Mouse (Mus musculus): ENCODE data around the gene Slc6a6. TPM values are rescaled to one million over a fixed set of nuclear protein-coding genes. Genes with fewer than 3 reads are reported as not detected.

The Slc6a6 gene
- polyA plus RNA-seq, 1 experiment = 277 TPM

DNA sequence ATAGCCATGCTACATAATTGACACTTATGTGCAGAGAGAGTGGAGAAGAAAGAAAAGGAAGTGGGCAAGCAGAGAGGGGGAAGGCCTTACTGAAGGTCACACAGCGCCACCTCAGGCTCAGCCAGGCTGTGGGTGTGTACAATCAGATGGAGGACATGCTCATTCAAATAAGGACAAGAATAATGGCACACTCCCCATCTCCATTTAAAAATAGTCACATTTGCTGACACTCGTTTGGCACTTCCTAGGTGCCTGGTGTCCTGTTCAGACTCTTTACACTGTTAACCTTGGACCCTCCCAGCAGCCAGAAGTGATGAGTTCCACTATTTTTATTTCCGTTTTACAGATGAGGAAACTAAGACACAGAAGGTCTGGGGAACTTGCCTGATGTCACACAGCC, 732 bp upstream of the Slc6a6 start:
- Histone ChIP-seq H3K36me3 (ENCODE audit: control insufficient read depth, insufficient read depth, low read length) (no peaks in the 10 kb centered on the region), H3K4me3 (ENCODE audit: insufficient read depth, low read depth, low read length) (no peak overlapping the region), H3K27ac (ENCODE audit: insufficient read depth, low read depth, low read length) (no peak overlapping the region), H3K27me3 (replicated peaks; ENCODE audit: control insufficient read depth, insufficient read depth, low read length) (no peaks in the 10 kb centered on the region), H3K4me1 (ENCODE audit: control insufficient read depth, insufficient read depth, low read length) (peaks cover 16% of the 10 kb centered on the region; the same call in 1 of the 2 replicates)
- peak; percentile 51 for DNase-seq
- WGBS = 37% methylated on average over 3 of the region's 3 CpGs
- no peak for TF ChIP-seq POLR2A (IDR thresholded peaks at IDR 0.05; ENCODE audit: low read depth, low read length)
- peak; percentile 40 for TF ChIP-seq CTCF (conservative IDR thresholded peaks at IDR 0.05; ENCODE audit: insufficient read depth, insufficient read length, low read depth, low read length)

DNA sequence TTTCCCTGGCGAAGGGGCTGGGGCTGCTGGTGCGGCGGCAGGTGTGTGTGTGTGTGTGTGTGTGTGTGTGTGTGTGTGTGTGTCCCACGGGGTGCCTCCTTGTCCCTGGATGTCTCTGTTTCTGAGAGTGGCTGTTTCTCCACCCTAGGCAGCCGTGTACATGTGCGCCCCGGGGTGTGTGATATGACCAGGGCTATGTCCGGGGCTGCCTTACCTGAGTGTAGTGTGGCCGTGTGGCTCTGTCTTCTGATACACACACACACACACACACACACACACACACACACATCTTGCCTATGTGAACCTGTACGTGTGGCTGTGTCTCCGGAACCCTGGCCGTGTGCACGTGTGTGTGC, 599 bp downstream of the Slc6a6 start:
- WGBS = 2% methylated on average over 13 of the region's 13 CpGs
- Histone ChIP-seq H3K4me3 (ENCODE audit: insufficient read depth, low read depth, low read length) (peak overlapping the region; percentile 87), H3K36me3 (ENCODE audit: control insufficient read depth, insufficient read depth, low read length) (no peaks in the 10 kb centered on the region), H3K4me1 (ENCODE audit: control insufficient read depth, insufficient read depth, low read length) (peaks cover 19% of the 10 kb centered on the region; the same call in 1 of the 2 replicates), H3K27me3 (replicated peaks; ENCODE audit: control insufficient read depth, insufficient read depth, low read length) (no peaks in the 10 kb centered on the region), H3K27ac (ENCODE audit: insufficient read depth, low read depth, low read length) (peak overlapping the region; percentile 89)
- no peak for TF ChIP-seq POLR2A (IDR thresholded peaks at IDR 0.05; ENCODE audit: low read depth, low read length)
- no peak for TF ChIP-seq CTCF (conservative IDR thresholded peaks at IDR 0.05; ENCODE audit: insufficient read depth, insufficient read length, low read depth, low read length)
- no peak for DNase-seq

DNA sequence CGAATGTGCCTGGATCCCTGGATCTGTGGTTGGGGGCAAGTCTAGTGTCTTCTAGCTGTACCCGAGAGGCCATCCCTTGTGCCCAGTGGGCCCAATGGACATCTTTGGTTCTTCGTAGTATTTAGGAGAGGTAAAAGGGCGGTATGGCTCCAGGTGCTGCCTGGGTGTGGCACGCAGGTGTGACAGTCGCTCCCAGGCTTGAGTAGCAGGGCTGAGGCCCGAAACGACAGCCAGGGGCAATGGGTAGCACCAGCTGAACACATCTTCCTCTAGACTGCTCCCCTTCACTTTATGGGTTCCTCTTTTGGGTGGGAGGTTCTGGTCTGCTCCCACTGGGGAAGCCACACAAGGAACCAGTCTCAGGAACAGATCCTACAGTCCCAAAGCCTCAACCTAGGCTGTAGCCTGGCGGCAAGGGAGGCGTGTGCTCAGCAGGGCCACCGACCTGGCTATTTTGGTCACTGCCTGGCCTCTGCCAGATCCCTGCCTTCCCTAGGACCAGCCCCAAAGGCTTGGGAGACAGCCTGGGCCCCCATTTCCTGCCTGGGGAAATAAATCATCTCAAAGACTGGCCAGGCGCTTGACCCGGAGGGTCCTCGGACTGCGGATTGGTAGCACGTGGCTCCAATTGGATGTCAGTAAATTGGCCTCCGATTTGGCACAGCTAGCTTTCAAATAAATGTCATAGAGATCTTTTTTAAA, 1.1 kb downstream of the Slc6a6 start:
- peak overlapping the region; percentile 89 for H3K27ac ChIP-seq (ENCODE audit: insufficient read depth, low read depth, low read length)
- H3K4me3 ChIP-seq (ENCODE audit: insufficient read depth, low read depth, low read length) = peak overlapping the region; percentile 87
- peak; percentile 91 for DNase-seq
- no peaks in the 10 kb centered on the region for H3K36me3 ChIP-seq (ENCODE audit: control insufficient read depth, insufficient read depth, low read length)
- peaks cover 20% of the 10 kb centered on the region; the same call in 1 of the 2 replicates for H3K4me1 ChIP-seq (ENCODE audit: control insufficient read depth, insufficient read depth, low read length)
- TF ChIP-seq CTCF (conservative IDR thresholded peaks at IDR 0.05; ENCODE audit: insufficient read depth, insufficient read length, low read depth, low read length) (no peak), POLR2A (IDR thresholded peaks at IDR 0.05; ENCODE audit: low read depth, low read length) (peak; percentile 30)
- no peaks in the 10 kb centered on the region for H3K27me3 ChIP-seq (replicated peaks; ENCODE audit: control insufficient read depth, insufficient read depth, low read length)
- 12% methylated on average over 17 of the region's 17 CpGs for WGBS

DNA sequence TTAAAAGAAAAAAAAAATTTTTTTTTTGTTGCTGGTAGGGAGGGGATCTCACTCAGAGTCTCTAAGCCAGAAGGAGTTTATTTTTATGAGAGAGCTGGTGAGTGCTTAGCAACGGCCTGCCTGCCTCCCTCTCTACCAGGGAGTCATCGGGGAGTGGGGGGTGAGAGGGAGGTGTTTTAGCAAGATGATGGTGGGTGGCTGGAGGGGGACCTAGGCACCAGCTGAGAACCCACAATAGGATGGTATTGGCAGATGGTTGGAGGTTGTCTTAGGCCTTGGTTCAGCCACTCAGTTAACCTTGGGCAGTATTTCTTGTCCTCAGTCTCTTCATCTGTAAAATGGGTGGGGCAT, 1.7 kb downstream of the Slc6a6 start:
- WGBS = 11% methylated on average over 2 of the region's 2 CpGs

DNA sequence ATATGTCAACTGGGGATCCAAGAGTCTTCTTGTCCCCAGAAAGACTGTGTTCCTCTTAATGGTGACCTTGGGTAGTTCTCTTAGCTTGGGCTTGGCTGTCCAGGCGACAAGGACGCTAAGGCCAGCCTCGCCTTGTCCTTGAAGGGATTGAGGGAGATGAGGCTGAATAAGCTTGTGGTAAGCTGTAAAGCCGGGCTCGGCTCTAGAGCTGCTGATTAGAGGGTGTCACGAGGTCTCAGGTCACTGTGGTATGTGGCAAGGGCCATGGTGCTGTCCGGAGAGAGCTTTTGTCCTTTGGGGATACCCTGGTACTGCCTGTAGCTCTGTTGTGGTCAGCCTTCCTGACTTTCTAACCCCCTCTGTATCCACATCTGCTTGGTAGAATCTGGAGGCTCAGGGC, 2.0 kb downstream of the Slc6a6 start:
- peak overlapping the region; percentile 48 for H3K27ac ChIP-seq (ENCODE audit: insufficient read depth, low read depth, low read length)
- peak; percentile 51 for DNase-seq
- WGBS = 26% methylated on average over 7 of the region's 7 CpGs
- peaks cover 29% of the 10 kb centered on the region for H3K4me1 ChIP-seq (ENCODE audit: control insufficient read depth, insufficient read depth, low read length)
- peak overlapping the region; percentile 87 for H3K4me3 ChIP-seq (ENCODE audit: insufficient read depth, low read depth, low read length)
- no peaks in the 10 kb centered on the region for H3K27me3 ChIP-seq (replicated peaks; ENCODE audit: control insufficient read depth, insufficient read depth, low read length)
- H3K36me3 ChIP-seq (ENCODE audit: control insufficient read depth, insufficient read depth, low read length) = no peaks in the 10 kb centered on the region
- TF ChIP-seq POLR2A (IDR thresholded peaks at IDR 0.05; ENCODE audit: low read depth, low read length) (no peak), CTCF (conservative IDR thresholded peaks at IDR 0.05; ENCODE audit: insufficient read depth, insufficient read length, low read depth, low read length) (no peak)

More for the DNA sequence above, 1.7 kb downstream of the Slc6a6 start:
- H3K4me3 ChIP-seq (ENCODE audit: insufficient read depth, low read depth, low read length) = peak overlapping the region; percentile 87
- peaks cover 26% of the 10 kb centered on the region for H3K4me1 ChIP-seq (ENCODE audit: control insufficient read depth, insufficient read depth, low read length)
- no peaks in the 10 kb centered on the region for H3K27me3 ChIP-seq (replicated peaks; ENCODE audit: control insufficient read depth, insufficient read depth, low read length)
- H3K27ac ChIP-seq (ENCODE audit: insufficient read depth, low read depth, low read length) = peak overlapping the region; percentile 48
- no peaks in the 10 kb centered on the region for H3K36me3 ChIP-seq (ENCODE audit: control insufficient read depth, insufficient read depth, low read length)
- TF ChIP-seq CTCF (conservative IDR thresholded peaks at IDR 0.05; ENCODE audit: insufficient read depth, insufficient read length, low read depth, low read length) (no peak), POLR2A (IDR thresholded peaks at IDR 0.05; ENCODE audit: low read depth, low read length) (no peak)
- no peak for DNase-seq

DNA sequence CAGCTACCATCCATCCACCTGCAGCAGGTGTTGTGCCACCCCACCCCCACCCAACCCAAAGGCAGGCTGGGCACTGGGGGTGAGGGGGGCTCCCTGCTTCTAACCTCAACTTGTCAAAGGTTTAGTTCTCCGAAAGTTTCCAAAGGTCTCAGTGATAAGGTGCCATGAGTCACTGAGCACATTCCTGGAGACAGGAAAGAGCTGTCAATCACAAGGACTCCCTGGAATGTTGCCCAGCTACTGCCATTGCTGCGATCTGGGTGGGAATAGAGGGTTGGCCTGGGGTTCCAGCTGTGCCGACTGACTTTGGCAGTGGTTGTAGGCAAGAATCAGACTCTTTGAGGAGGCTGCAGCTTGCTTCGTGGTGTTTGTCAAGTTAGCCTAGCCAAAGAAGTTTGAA, 2.7 kb downstream of the Slc6a6 start:
- Histone ChIP-seq H3K27ac (ENCODE audit: insufficient read depth, low read depth, low read length) (peak overlapping the region; percentile 48), H3K27me3 (replicated peaks; ENCODE audit: control insufficient read depth, insufficient read depth, low read length) (no peaks in the 10 kb centered on the region), H3K4me3 (ENCODE audit: insufficient read depth, low read depth, low read length) (peak overlapping the region; percentile 87), H3K4me1 (ENCODE audit: control insufficient read depth, insufficient read depth, low read length) (peaks cover 36% of the 10 kb centered on the region), H3K36me3 (ENCODE audit: control insufficient read depth, insufficient read depth, low read length) (no peaks in the 10 kb centered on the region)
- DNase-seq = peak; percentile 90
- WGBS = 16% methylated on average over 4 of the region's 4 CpGs
- TF ChIP-seq POLR2A (IDR thresholded peaks at IDR 0.05; ENCODE audit: low read depth, low read length) = no peak
- no peak for TF ChIP-seq CTCF (conservative IDR thresholded peaks at IDR 0.05; ENCODE audit: insufficient read depth, insufficient read length, low read depth, low read length)

DNA sequence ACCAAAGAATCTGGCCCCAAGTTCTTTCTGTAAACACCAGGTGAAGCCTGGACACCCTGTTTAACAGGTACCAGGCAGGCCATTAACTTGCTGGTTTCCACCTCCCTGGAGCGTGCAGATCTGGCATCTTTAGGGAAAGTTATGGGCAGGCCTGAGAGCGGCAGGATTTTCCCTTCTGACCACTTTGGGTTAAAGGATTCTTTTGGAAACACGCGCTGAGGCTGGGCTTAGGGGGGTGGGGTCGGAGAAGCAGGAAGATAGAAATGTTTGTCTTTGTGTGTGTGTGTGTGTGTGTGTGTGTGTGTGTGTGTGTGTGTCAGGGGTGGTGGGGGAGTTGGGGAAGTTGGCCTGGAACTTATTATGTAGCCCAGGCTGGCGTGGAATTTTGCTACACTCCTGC, 4.2 kb downstream of the Slc6a6 start:
- DNase-seq = no peak
- H3K4me1 ChIP-seq (ENCODE audit: control insufficient read depth, insufficient read depth, low read length) = peaks cover 45% of the 10 kb centered on the region
- H3K27ac ChIP-seq (ENCODE audit: insufficient read depth, low read depth, low read length) = peak overlapping the region; percentile 18; the same call in 1 of the 2 replicates
- H3K36me3 ChIP-seq (ENCODE audit: control insufficient read depth, insufficient read depth, low read length) = peaks cover 4% of the 10 kb centered on the region; the same call in 1 of the 2 replicates
- TF ChIP-seq CTCF (conservative IDR thresholded peaks at IDR 0.05; ENCODE audit: insufficient read depth, insufficient read length, low read depth, low read length) (no peak), POLR2A (IDR thresholded peaks at IDR 0.05; ENCODE audit: low read depth, low read length) (no peak)
- H3K4me3 ChIP-seq (ENCODE audit: insufficient read depth, low read depth, low read length) = peak overlapping the region; percentile 4; the same call in 1 of the 2 replicates
- no peaks in the 10 kb centered on the region for H3K27me3 ChIP-seq (replicated peaks; ENCODE audit: control insufficient read depth, insufficient read depth, low read length)
- WGBS = 25% methylated on average over 6 of the region's 6 CpGs
